Mouse (Mus musculus) megakaryocyte, embryonic 14.5 days (primary cell): ENCODE measurements at regions not wholly inside any gene's neighbourhood (a gene's known extent, or its start where the extent isn't known, plus 50 kb on each side); places are given as distances from the start of the nearest gene placed in this dataset.

Experiments used
- FLI1 ChIP-seq: IDR thresholded peaks from 2 replicates; pipeline ENCODE4 v1.6.1; 2012; ENCODE audit warnings: low read length, inconsistent platforms, mixed read lengths
- GATA1 ChIP-seq: IDR thresholded peaks from 3 replicates; pipeline ENCODE4 v1.6.1; 2012; ENCODE audit warnings: mixed read lengths, low read length, inconsistent platforms, borderline replicate concordance

GRCm38 (mm10) chr8:35253946-35254345, 511.6 kb upstream of the Gm19410 start:
- TF ChIP-seq GATA1, result no peak
- no peak for TF ChIP-seq FLI1
